Mouse (Mus musculus): ENCODE results near the gene Tshz2. TPM values are rescaled to one million over a fixed set of nuclear protein-coding genes. Genes with fewer than 3 reads are reported as not detected.

Gene Tshz2
- polyA plus RNA-seq, 1 experiment = 5.8 TPM

GRCm38 (mm10) chr2:169782874-169783680 lies 150.3 kb downstream of the Tshz2 start:
- Histone ChIP-seq H3K27me3 (ENCODE audit: control insufficient read depth, insufficient read depth, low read length) (no peaks in the 10 kb centered on the region), H3K27ac (ENCODE audit: insufficient read depth, low read depth, low read length) (no peak overlapping the region), H3K36me3 (ENCODE audit: control insufficient read depth, insufficient read depth, low read length) (no peaks in the 10 kb centered on the region), H3K4me1 (ENCODE audit: control insufficient read depth, insufficient read depth, insufficient read length, low read length) (no peaks in the 10 kb centered on the region), H3K4me3 (ENCODE audit: low read depth, low read length) (no peak overlapping the region)
- 51% methylated on average over 26 of the region's 26 CpGs for WGBS
- no peak for TF ChIP-seq POLR2A (IDR thresholded peaks at IDR 0.05; ENCODE audit: low read depth, low read length)
- no peak for TF ChIP-seq CTCF (IDR thresholded peaks at IDR 0.05; ENCODE audit: extremely low read depth, insufficient read length, insufficient replicate concordance, low read depth, low read length)

DNA sequence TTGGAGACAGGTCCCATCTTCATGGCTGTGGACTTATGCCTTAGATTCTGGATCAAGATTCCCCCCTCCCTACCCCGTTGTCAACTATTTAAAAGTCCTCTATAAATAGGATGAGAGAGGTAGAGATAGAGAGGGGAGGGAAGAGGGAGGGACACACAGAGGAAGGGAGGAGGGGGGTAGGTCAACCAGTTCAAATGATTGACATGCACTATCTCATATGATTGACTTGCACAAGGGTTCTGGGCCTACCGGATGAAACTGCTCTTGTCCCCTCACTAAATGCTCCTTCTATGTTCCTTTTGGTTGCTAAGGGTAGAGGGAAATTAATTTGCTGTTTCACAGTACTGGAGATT lies 150.8 kb downstream of the Tshz2 start:
- WGBS = 70% methylated on average over 2 of the region's 2 CpGs
- Histone ChIP-seq H3K4me1 (ENCODE audit: control insufficient read depth, insufficient read depth, insufficient read length, low read length) (no peaks in the 10 kb centered on the region), H3K27me3 (ENCODE audit: control insufficient read depth, insufficient read depth, low read length) (no peaks in the 10 kb centered on the region), H3K27ac (ENCODE audit: insufficient read depth, low read depth, low read length) (no peak overlapping the region), H3K36me3 (ENCODE audit: control insufficient read depth, insufficient read depth, low read length) (no peaks in the 10 kb centered on the region), H3K4me3 (ENCODE audit: low read depth, low read length) (no peak overlapping the region)
- TF ChIP-seq CTCF (IDR thresholded peaks at IDR 0.05; ENCODE audit: extremely low read depth, insufficient read length, insufficient replicate concordance, low read depth, low read length) (no peak), POLR2A (IDR thresholded peaks at IDR 0.05; ENCODE audit: low read depth, low read length) (no peak)

- 51% methylated on average over 5 of the region's 5 CpGs for WGBS
- Histone ChIP-seq H3K4me3 (ENCODE audit: low read depth, low read length) (no peak overlapping the region), H3K27me3 (ENCODE audit: control insufficient read depth, insufficient read depth, low read length) (no peaks in the 10 kb centered on the region), H3K36me3 (ENCODE audit: control insufficient read depth, insufficient read depth, low read length) (no peaks in the 10 kb centered on the region), H3K4me1 (ENCODE audit: control insufficient read depth, insufficient read depth, insufficient read length, low read length) (peaks cover 3% of the 10 kb centered on the region; the same call in 1 of the 2 replicates), H3K27ac (ENCODE audit: insufficient read depth, low read depth, low read length) (no peak overlapping the region)
- TF ChIP-seq CTCF (IDR thresholded peaks at IDR 0.05; ENCODE audit: extremely low read depth, insufficient read length, insufficient replicate concordance, low read depth, low read length) (no peak), POLR2A (IDR thresholded peaks at IDR 0.05; ENCODE audit: low read depth, low read length) (no peak)
These were observed 154.6 kb downstream of the Tshz2 start for GRCm38 (mm10) chr2:169787381-169787780.

- TF ChIP-seq CTCF (IDR thresholded peaks at IDR 0.05; ENCODE audit: extremely low read depth, insufficient read length, insufficient replicate concordance, low read depth, low read length) (no peak), POLR2A (IDR thresholded peaks at IDR 0.05; ENCODE audit: low read depth, low read length) (no peak)
- Histone ChIP-seq H3K27ac (ENCODE audit: insufficient read depth, low read depth, low read length) (no peak overlapping the region), H3K4me1 (ENCODE audit: control insufficient read depth, insufficient read depth, insufficient read length, low read length) (peaks cover 3% of the 10 kb centered on the region; the same call in 1 of the 2 replicates), H3K27me3 (ENCODE audit: control insufficient read depth, insufficient read depth, low read length) (no peaks in the 10 kb centered on the region), H3K4me3 (ENCODE audit: low read depth, low read length) (no peak overlapping the region), H3K36me3 (ENCODE audit: control insufficient read depth, insufficient read depth, low read length) (no peaks in the 10 kb centered on the region)
- 75% methylated on average over 11 of the region's 11 CpGs for WGBS
These were observed 155.1 kb downstream of the Tshz2 start for GRCm38 (mm10) chr2:169787906-169788305.

DNA sequence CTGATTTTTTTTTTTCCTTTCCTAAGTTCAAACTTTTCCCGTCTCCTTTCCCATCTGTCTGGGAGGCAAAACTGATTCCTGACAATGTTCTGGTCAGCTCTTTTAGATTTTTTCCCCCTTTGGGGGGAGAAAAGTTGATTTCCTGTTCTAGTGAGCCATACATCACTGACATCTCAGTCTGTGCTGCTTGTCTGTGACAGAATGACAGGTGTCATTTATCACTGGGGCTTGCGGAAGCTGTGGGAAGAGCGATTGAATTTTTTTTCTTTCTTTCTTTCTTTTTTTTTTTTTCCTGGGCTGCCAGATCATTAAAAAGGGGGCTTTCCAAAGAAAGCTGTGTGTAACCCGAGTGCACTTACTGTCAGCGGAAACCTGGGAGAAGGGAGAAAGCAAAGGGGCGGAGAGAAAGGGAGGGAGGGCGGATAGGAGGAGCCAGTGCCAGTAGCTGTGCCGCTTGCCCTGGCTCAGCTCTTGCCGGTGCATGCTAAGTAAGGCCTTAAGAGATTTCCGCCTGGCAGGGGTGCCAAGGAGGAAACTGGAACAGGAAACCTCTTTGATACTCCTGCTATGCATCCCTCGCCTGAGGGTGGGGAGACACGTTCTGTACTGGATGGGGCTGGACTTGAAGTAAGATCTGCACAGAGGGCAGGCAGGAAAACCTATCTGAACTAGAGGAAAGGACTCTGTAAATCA lies 157.8 kb downstream of the Tshz2 start:
- WGBS = 5% methylated on average over 12 of the region's 12 CpGs
- H3K27me3 ChIP-seq (ENCODE audit: control insufficient read depth, insufficient read depth, low read length) = no peaks in the 10 kb centered on the region
- no peak overlapping the region; the same call in 1 of the 2 replicates for H3K27ac ChIP-seq (ENCODE audit: insufficient read depth, low read depth, low read length)
- TF ChIP-seq POLR2A (IDR thresholded peaks at IDR 0.05; ENCODE audit: low read depth, low read length) (no peak), CTCF (IDR thresholded peaks at IDR 0.05; ENCODE audit: extremely low read depth, insufficient read length, insufficient replicate concordance, low read depth, low read length) (no peak)
- H3K4me1 ChIP-seq (ENCODE audit: control insufficient read depth, insufficient read depth, insufficient read length, low read length) = peaks cover 3% of the 10 kb centered on the region; the same call in 1 of the 2 replicates
- H3K4me3 ChIP-seq (ENCODE audit: low read depth, low read length) = peak overlapping the region; percentile 28
- no peaks in the 10 kb centered on the region for H3K36me3 ChIP-seq (ENCODE audit: control insufficient read depth, insufficient read depth, low read length)

DNA sequence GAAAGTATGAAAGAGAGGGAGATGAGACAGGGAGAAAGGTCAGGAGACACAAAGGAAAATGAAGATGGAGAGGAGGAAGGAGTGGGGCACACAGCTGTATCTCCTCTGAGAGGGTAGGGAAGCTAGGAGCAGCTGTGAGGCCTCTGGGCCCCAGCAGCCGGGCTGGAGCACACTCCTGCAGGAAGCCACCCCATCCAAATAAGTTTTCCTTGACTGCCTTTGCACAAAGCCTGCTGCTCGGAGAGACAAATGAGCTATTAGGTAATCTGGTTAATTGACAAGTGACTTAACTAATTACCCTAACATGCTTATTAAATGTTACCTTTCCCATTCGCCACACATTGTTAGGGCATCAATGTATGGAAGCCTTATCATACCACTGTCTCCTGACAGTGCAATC lies 159.9 kb downstream of the Tshz2 start:
- TF ChIP-seq CTCF (IDR thresholded peaks at IDR 0.05; ENCODE audit: extremely low read depth, insufficient read length, insufficient replicate concordance, low read depth, low read length) (no peak), POLR2A (IDR thresholded peaks at IDR 0.05; ENCODE audit: low read depth, low read length) (no peak)
- H3K27me3 ChIP-seq (ENCODE audit: control insufficient read depth, insufficient read depth, low read length) = no peaks in the 10 kb centered on the region
- no peak overlapping the region for H3K4me3 ChIP-seq (ENCODE audit: low read depth, low read length)
- H3K27ac ChIP-seq (ENCODE audit: insufficient read depth, low read depth, low read length) = no peak overlapping the region
- H3K4me1 ChIP-seq (ENCODE audit: control insufficient read depth, insufficient read depth, insufficient read length, low read length) = peaks cover 3% of the 10 kb centered on the region; the same call in 1 of the 2 replicates
- no peaks in the 10 kb centered on the region for H3K36me3 ChIP-seq (ENCODE audit: control insufficient read depth, insufficient read depth, low read length)
- 54% methylated on average over 3 of the region's 3 CpGs for WGBS

DNA sequence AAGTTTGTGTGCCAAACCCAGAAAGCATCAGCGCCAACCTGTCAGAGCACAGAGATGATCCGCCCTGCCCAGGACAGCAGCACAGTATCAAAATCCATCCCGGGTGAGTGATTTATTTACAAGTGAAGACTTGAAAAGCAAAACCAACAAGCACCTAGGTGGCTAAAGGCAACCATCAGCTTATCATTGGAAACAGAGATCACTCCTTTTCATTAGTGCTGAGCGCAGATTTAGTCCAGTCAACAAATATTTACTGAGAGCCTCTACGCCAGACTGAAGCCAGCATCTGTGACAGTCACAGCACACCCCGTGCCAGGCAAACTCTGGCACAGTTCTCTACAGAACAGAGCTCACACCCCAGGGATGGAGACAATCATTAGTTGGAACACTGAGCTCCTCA lies 169.4 kb downstream of the Tshz2 start:
- TF ChIP-seq CTCF (IDR thresholded peaks at IDR 0.05; ENCODE audit: extremely low read depth, insufficient read length, insufficient replicate concordance, low read depth, low read length) = no peak
- no peak for TF ChIP-seq POLR2A (IDR thresholded peaks at IDR 0.05; ENCODE audit: low read depth, low read length)
- 71% methylated on average over 6 of the region's 6 CpGs for WGBS
- H3K4me3 ChIP-seq (ENCODE audit: low read depth, low read length) = no peak overlapping the region
- H3K27ac ChIP-seq (ENCODE audit: insufficient read depth, low read depth, low read length) = no peak overlapping the region
- H3K4me1 ChIP-seq (ENCODE audit: control insufficient read depth, insufficient read depth, insufficient read length, low read length) = no peaks in the 10 kb centered on the region
- H3K27me3 ChIP-seq (ENCODE audit: control insufficient read depth, insufficient read depth, low read length) = no peaks in the 10 kb centered on the region
- no peaks in the 10 kb centered on the region for H3K36me3 ChIP-seq (ENCODE audit: control insufficient read depth, insufficient read depth, low read length)

Data from small intestine, adult 2 months (tissue).